Mouse (Mus musculus): ENCODE data around the gene Olfr1049. TPM values are rescaled to one million over a fixed set of nuclear protein-coding genes. Genes with fewer than 3 reads are reported as not detected.
"Not testable (repeated sequence)": the region's sequence is repeated elsewhere in the genome, so short reads cannot be mapped to it uniquely, and the experiment has no call there.

The Olfr1049 gene
- total RNA-seq (2021) = not detected

GRCm38 (mm10) chr2:86258228-86258627 is at the start of gene Olfr1049:
Gene Olfr1049, minus strand, starts transcription at chr2:86258328.
- DNase-seq = not testable (repeated sequence)

GRCm38 (mm10) chr2:86292155-86292554 is 34.0 kb upstream of the Olfr1049 start, which contains the start of gene Olfr1052:
Gene Olfr1052, plus strand, starts transcription at chr2:86292455.
- DNase-seq = no peak

GRCm38 (mm10) chr2:86278988-86279387 is 20.9 kb upstream of the Olfr1049 start, which contains the start of gene Olfr1051:
Gene Olfr1051, minus strand, starts transcription at chr2:86279088.
- DNase-seq = not testable (repeated sequence)

- DNase-seq = no peak
Measured at GRCm38 (mm10) chr2:86240189-86240588, 17.9 kb downstream of the Olfr1049 start, which contains the start of gene Olfr1048. Gene Olfr1048, minus strand, starts transcription at chr2:86240289.

- no peak for DNase-seq
Measured at GRCm38 (mm10) chr2:86231301-86231700, 26.8 kb downstream of the Olfr1049 start, which contains the start of gene Olfr1047. Gene Olfr1047, minus strand, starts transcription at chr2:86231401.

GRCm38 (mm10) chr2:86219214-86219613 is 38.9 kb downstream of the Olfr1049 start, which contains the start of gene Olfr1046:
Gene Olfr1046, minus strand, starts transcription at chr2:86219314.
- DNase-seq = no peak

Other genes starting within 250 kb of the Olfr1049 start
- 1 to 10 TPM in 1 of 2 experiments, under 1 TPM in 1; 0.43 to 1.1 TPM for gene Olfr1033, start 237.7 kb downstream of the Olfr1049 start, total RNA-seq (2021)
- gene Olfr1034, start 212.5 kb downstream of the Olfr1049 start, total RNA-seq (2021) = under 1 TPM in 1 of 2 experiments, not detected in 1; 0.07 TPM
- gene Olfr1036, start 184.3 kb downstream of the Olfr1049 start, total RNA-seq (2021) = not detected
- gene Olfr1037, start 170.9 kb downstream of the Olfr1049 start, total RNA-seq (2021) = not detected
- not detected for gene Olfr1039, start 122.4 kb downstream of the Olfr1049 start, total RNA-seq (2021)
- gene Olfr1040, start 111.6 kb downstream of the Olfr1049 start, total RNA-seq (2021) = not detected
- gene Olfr1042, start 96.5 kb downstream of the Olfr1049 start, total RNA-seq (2021) = not detected
- gene Olfr1043, start 90.8 kb downstream of the Olfr1049 start, total RNA-seq (2021) = not detected
- gene Olfr1044, start 80.5 kb downstream of the Olfr1049 start, total RNA-seq (2021) = not detected
- gene Olfr52, start 72.6 kb downstream of the Olfr1049 start, total RNA-seq (2021) = not detected
- gene Olfr1045, start 55.3 kb downstream of the Olfr1049 start, total RNA-seq (2021) = not detected
- not detected for gene Olfr1046, start 39.0 kb downstream of the Olfr1049 start, total RNA-seq (2021)
- gene Olfr1047, start 26.9 kb downstream of the Olfr1049 start, total RNA-seq (2021) = not detected
- not detected for gene Olfr1048, start 18.0 kb downstream of the Olfr1049 start, total RNA-seq (2021)
- gene Olfr1051, start 20.8 kb upstream of the Olfr1049 start, total RNA-seq (2021) = not detected
- not detected for gene Olfr1052, start 34.1 kb upstream of the Olfr1049 start, total RNA-seq (2021)
- gene Olfr1053, start 57.0 kb upstream of the Olfr1049 start, total RNA-seq (2021) = not detected
- not detected for gene Olfr1054, start 77.1 kb upstream of the Olfr1049 start, total RNA-seq (2021)
- not detected for gene Olfr1055, start 92.0 kb upstream of the Olfr1049 start, total RNA-seq (2021)
- gene Olfr1056, start 104.1 kb upstream of the Olfr1049 start, total RNA-seq (2021) = not detected
- not detected for gene Olfr1057, start 120.1 kb upstream of the Olfr1049 start, total RNA-seq (2021)
- not detected for gene Olfr1058, start 130.2 kb upstream of the Olfr1049 start, total RNA-seq (2021)
- gene Olfr1061, start 155.7 kb upstream of the Olfr1049 start, total RNA-seq (2021) = not detected
- gene Olfr1062, start 168.4 kb upstream of the Olfr1049 start, total RNA-seq (2021) = not detected
- gene Olfr1065, start 192.3 kb upstream of the Olfr1049 start, total RNA-seq (2021) = not detected
- gene Olfr1066, start 197.9 kb upstream of the Olfr1049 start, total RNA-seq (2021) = not detected
- not detected for gene Olfr228, start 229.1 kb upstream of the Olfr1049 start, total RNA-seq (2021)